Mouse (Mus musculus): ENCODE measurements around the gene Fetub. TPM values are rescaled to one million over a fixed set of nuclear protein-coding genes. Genes with fewer than 3 reads are reported as not detected.

Fetub gene
- polyA plus RNA-seq, 1 experiment from 2014 or later, result not detected

DNA sequence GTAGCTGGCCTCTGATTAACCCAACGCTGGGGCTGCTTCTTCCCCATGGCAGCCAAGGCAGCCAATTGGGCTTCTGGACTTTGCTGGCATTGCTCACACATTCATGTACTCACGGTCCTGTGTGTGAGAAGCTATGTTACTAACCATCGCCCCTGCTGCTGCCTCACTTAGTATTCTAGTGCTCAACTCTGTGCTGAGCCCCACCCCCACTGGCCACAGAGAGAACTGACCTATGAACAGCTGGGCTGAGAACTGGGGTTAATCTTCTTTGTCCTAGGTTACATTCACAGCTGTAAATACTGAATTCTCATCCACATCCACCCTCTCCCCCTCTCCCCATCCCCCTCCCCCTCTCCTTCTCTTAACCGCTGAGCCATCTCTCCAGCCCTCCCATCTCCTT, 29.3 kb upstream of the Fetub start:
- H3K36me3 ChIP-seq, result no peaks in the 10 kb centered on the region
- H3K4me2 ChIP-seq (replicated peaks), result no peak overlapping the region
- no peak for ATAC-seq (ENCODE audit: low FRiP score)
- H3K9me3 ChIP-seq (replicated peaks), result no peaks in the 10 kb centered on the region
- 57% methylated on average over 4 of the region's 4 CpGs for WGBS
- H3K27me3 ChIP-seq, result no peaks in the 10 kb centered on the region
- no peak overlapping the region for H3K4me3 ChIP-seq
- no peak overlapping the region for H3K27ac ChIP-seq
- H3K4me1 ChIP-seq, result no peaks in the 10 kb centered on the region
- H3K9ac ChIP-seq, result no peak overlapping the region

DNA sequence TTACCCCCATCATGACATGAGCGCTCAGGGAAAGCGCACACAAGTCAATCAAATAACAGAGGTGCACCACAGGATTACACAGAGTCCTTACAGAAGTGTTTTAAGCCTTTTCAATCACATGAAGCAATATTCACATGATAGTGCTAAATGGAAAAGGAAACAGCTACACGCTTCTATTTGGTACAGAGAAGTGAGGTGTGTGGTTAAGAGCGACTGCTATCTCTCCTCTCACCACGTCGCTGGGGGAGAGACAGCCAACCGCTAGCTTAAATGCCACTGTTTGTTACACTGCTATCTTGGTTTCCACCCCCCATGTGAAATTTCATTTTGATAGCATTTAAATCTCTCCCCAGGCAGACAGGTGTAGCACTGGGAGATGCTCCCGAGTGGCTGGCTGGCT, 28.4 kb upstream of the Fetub start:
- 92% methylated on average over 8 of the region's 8 CpGs for WGBS
- no peak for ATAC-seq (ENCODE audit: low FRiP score)
- Histone ChIP-seq H3K27ac (no peak overlapping the region), H3K9ac (no peak overlapping the region), H3K4me1 (no peaks in the 10 kb centered on the region), H3K9me3 (replicated peaks) (no peaks in the 10 kb centered on the region), H3K36me3 (no peaks in the 10 kb centered on the region), H3K27me3 (no peaks in the 10 kb centered on the region), H3K4me3 (no peak overlapping the region), H3K4me2 (replicated peaks) (no peak overlapping the region)

DNA sequence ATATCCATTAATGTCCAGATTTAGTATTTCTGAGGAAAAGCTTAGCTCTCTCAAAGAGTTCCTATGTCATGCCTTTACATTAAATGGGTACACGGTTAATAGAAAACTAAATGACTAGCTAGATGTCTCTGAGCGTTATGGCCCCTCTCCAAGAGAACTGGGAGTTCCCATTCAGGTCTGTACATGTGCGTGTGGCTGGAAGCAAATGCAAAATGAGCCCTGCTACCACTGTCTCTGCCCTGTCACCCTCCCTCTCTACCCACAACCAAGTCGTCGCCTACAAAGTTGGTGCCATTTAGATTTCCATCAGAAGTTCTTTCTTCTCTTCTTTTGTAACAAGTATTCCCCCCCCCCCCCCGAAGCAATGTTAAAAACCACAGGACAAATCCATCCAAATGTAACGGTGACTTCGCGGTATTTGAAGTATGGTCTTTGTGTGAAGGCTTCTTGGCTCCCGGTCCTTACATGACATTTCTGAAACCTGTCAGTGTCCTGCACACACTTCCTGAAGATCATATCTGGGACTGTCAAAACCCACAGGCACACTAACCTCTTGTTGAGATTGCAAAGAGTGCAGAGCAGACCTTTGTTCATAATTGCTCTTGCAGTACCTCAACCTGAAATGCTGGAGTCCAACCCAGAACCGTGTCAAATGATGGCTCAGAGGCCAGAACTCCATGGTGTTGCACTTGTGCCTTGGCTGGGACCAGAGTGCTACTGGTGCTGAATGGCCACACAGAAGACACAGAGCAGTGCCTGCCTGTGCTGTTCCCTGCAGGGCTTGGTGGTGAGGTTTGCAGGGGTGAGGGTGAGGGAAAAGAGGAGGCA, 27.2 kb upstream of the Fetub start, which contains the start of gene Ahsg:
TSS of gene Ahsg (plus strand) at position 595 of the 828 bp plus-strand sequence.
- Histone ChIP-seq H3K27ac (no peak within 1 kb of the TSS), H3K27me3 (no peaks in the 10 kb centered on the region), H3K36me3 (no peaks in the 10 kb centered on the region), H3K9ac (no peak within 1 kb of the TSS), H3K4me1 (no peaks in the 10 kb centered on the region), H3K4me3 (no peak within 1 kb of the TSS), H3K4me2 (replicated peaks) (no peak within 1 kb of the TSS), H3K9me3 (replicated peaks) (no peaks in the 10 kb centered on the region)
- WGBS, result 85% methylated on average over 11 of the region's 11 CpGs
- no peak for ATAC-seq (ENCODE audit: low FRiP score)

DNA sequence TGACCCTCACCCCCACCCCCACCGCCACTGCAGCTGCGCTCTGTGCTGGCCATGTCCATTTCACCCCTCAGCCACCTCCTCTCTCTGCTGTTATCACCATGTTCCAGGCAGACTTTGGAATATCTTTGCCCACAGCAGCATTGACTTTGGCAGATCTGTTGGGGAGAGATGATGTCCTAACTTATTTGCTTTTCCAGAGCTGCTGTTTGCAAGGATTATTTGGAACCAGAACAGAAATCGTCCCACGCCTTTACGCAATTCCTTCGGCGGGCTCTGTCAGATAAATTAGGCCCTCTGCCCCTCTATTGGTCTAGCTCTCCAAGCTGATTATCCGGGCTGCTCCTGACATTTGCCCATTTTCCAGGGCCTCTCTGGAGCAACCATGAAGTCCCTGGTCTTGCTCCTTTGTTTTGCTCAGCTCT, 26.4 kb upstream of the Fetub start:
- Histone ChIP-seq H3K4me3 (no peak overlapping the region), H3K27ac (no peak overlapping the region), H3K27me3 (no peaks in the 10 kb centered on the region), H3K9me3 (replicated peaks) (no peaks in the 10 kb centered on the region), H3K4me2 (replicated peaks) (no peak overlapping the region), H3K36me3 (no peaks in the 10 kb centered on the region), H3K4me1 (no peaks in the 10 kb centered on the region), H3K9ac (no peak overlapping the region)
- ATAC-seq (ENCODE audit: low FRiP score), result no peak
- 90% methylated on average over 8 of the region's 8 CpGs for WGBS

DNA sequence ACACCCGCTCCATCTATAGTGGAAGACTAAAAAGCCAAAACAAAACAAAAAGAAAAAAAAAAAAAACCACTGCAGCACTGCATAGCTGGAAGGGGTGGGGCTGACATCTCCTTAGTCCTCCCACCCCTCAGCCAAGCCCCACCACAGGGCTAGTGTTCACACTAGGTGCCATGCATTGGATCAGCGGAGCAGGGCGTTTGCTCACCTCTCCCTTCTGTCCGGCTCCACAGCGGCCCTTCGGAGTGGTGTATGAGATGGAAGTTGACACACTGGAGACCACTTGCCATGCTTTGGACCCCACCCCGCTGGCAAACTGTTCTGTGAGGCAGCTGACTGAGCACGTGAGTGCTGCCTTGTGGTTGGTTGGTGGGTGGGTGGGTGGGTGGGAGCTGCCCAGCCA, 24.0 kb upstream of the Fetub start:
- Histone ChIP-seq H3K4me1 (no peaks in the 10 kb centered on the region), H3K9ac (no peak overlapping the region), H3K27me3 (no peaks in the 10 kb centered on the region), H3K4me3 (no peak overlapping the region), H3K27ac (no peak overlapping the region), H3K4me2 (replicated peaks) (no peak overlapping the region), H3K36me3 (no peaks in the 10 kb centered on the region), H3K9me3 (replicated peaks) (no peaks in the 10 kb centered on the region)
- no peak for ATAC-seq (ENCODE audit: low FRiP score)
- 71% methylated on average over 8 of the region's 8 CpGs for WGBS

DNA sequence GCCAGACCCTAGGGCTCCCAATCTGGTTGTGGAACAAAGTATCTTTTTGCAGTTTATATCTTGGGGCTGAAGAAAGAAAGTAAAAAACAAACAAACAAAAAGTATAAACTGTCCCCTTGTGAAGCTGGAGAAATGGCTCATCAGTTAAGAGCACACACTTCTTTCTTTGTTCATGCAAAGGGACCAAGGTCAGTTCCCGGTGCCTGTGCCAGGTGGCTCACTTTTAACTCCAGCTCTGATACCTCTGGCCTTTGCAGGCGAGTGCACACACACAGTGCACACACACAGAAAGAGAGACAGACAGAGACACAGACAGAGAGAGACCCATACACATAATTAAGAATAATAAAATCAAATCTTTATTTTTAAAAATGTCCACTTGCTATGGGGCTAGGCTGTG, 21.5 kb upstream of the Fetub start:
- no peak overlapping the region for H3K4me3 ChIP-seq
- H3K27me3 ChIP-seq, result no peaks in the 10 kb centered on the region
- H3K4me2 ChIP-seq (replicated peaks), result no peak overlapping the region
- no peak overlapping the region for H3K9ac ChIP-seq
- WGBS, result 75% methylated on average over 2 of the region's 2 CpGs
- ATAC-seq (ENCODE audit: low FRiP score), result no peak
- H3K4me1 ChIP-seq, result no peaks in the 10 kb centered on the region
- H3K36me3 ChIP-seq, result no peaks in the 10 kb centered on the region
- H3K27ac ChIP-seq, result no peak overlapping the region
- H3K9me3 ChIP-seq (replicated peaks), result no peaks in the 10 kb centered on the region

DNA sequence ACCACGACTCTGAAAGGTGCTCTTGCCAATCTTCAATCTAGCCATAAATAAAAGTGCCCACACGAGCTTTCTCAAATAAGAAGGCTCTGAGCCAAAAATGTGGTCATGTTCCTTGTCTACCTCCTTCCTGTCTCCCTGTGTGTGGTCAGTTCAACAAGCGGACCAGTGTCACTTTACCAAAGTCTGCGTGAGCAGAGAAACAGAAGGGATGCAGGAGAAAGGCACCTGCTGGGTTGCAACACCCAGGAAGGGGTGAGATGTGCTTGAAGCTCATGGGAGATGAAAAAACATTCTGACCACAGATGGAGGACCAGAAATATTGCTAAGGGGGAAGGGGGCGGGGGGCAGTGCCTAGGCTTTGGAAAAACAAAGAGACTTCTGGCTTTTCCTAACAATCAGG, 18.8 kb upstream of the Fetub start:
- Histone ChIP-seq H3K27me3 (no peaks in the 10 kb centered on the region), H3K9ac (no peak overlapping the region), H3K4me1 (no peaks in the 10 kb centered on the region), H3K36me3 (no peaks in the 10 kb centered on the region), H3K9me3 (replicated peaks) (no peaks in the 10 kb centered on the region), H3K4me2 (replicated peaks) (no peak overlapping the region), H3K27ac (no peak overlapping the region), H3K4me3 (no peak overlapping the region)
- 50% methylated on average over 5 of the region's 5 CpGs for WGBS
- ATAC-seq (ENCODE audit: low FRiP score), result no peak

DNA sequence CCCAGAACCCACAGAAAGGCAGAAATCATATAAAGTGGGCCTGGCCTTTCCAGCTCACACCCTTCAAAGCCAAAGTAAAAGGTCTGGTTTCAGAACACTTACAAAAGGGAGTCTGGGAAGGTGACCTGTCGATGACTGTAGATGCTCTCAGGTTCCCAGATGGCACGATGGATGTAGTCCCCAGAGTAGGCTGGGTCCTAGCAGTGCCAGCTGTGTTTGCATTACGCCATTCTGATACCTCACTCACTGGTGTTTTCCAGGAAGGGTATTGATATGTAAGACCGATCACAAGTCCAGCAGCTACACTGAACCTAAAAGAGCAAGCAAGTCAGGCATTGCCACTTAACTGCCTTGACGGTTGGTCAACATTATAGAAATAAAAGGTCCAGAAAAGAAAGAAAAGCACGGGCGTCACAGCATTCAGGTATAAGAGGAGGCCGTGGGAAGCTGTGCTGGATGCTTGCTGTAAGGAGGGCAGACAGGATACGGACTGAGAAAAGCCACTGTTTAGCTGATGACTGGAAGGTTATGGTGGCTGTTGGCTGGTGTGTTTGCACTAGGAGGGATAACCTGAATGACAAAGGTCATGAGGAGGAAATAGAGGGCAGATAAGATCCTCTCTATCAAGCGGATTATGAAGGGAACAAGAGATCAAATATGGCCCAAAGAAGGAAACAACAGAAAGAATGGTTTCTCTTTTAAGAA, 18.1 kb upstream of the Fetub start:
- Histone ChIP-seq H3K4me2 (replicated peaks) (no peak overlapping the region), H3K4me1 (no peaks in the 10 kb centered on the region), H3K4me3 (no peak overlapping the region), H3K27ac (no peak overlapping the region), H3K36me3 (no peaks in the 10 kb centered on the region), H3K27me3 (no peaks in the 10 kb centered on the region), H3K9me3 (replicated peaks) (no peaks in the 10 kb centered on the region), H3K9ac (no peak overlapping the region)
- no peak for ATAC-seq (ENCODE audit: low FRiP score)
- 85% methylated on average over 10 of the region's 10 CpGs for WGBS

DNA sequence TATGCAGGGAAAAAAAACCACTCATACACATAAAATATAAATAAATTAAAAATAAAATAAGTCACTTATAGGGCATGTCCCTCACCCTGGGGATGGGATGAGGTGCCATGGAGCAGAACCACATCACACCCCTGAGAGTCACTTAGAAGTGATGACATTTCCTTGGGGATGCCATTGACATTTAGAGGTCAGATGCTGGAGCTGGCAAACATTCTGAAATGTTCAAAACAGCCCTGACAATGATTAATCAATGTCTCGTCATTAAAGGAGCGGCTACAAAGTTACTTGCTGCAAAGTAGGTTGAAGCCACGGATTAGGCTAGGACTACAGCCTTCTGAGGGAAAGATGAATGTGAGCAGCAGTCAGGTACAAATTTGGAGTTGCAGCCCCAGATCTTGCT, 16.8 kb upstream of the Fetub start:
- H3K4me3 ChIP-seq, result no peak overlapping the region

DNA sequence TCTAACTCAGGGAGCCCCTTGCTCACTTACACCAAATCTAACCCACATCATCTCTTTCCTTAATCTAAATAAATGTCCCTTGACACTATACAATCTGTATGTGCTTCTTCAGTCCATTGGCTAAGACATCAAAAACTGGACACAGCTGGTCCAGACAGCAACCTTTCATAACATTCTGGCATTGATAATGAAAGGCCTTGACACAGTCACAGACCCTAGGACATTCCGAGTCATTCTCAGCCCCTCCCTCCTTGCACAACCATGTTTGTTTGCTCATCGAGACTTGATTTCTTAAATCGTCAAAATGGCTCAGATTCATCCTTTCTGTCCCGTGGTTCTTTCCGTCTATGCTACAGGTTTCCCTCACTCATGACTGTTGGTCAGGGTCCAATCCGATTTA, 8.8 kb upstream of the Fetub start:
- H3K4me3 ChIP-seq, result no peak overlapping the region
- H3K9me3 ChIP-seq (replicated peaks), result no peaks in the 10 kb centered on the region
- H3K27ac ChIP-seq, result no peak overlapping the region
- no peaks in the 10 kb centered on the region for H3K27me3 ChIP-seq
- no peak overlapping the region for H3K4me2 ChIP-seq (replicated peaks)
- 90% methylated on average over 6 of the region's 6 CpGs for WGBS
- ATAC-seq (ENCODE audit: low FRiP score), result no peak
- no peaks in the 10 kb centered on the region for H3K36me3 ChIP-seq
- H3K9ac ChIP-seq, result no peak overlapping the region
- H3K4me1 ChIP-seq, result no peaks in the 10 kb centered on the region

More for the DNA sequence above, 16.8 kb upstream of the Fetub start:
- no peaks in the 10 kb centered on the region for H3K27me3 ChIP-seq
- no peak overlapping the region for H3K9ac ChIP-seq
- no peak for ATAC-seq (ENCODE audit: low FRiP score)
- H3K9me3 ChIP-seq (replicated peaks), result no peaks in the 10 kb centered on the region
- no peaks in the 10 kb centered on the region for H3K36me3 ChIP-seq
- no peak overlapping the region for H3K4me2 ChIP-seq (replicated peaks)
- no peak overlapping the region for H3K27ac ChIP-seq
- H3K4me1 ChIP-seq, result no peaks in the 10 kb centered on the region
- WGBS, result 75% methylated on average over 3 of the region's 3 CpGs

DNA sequence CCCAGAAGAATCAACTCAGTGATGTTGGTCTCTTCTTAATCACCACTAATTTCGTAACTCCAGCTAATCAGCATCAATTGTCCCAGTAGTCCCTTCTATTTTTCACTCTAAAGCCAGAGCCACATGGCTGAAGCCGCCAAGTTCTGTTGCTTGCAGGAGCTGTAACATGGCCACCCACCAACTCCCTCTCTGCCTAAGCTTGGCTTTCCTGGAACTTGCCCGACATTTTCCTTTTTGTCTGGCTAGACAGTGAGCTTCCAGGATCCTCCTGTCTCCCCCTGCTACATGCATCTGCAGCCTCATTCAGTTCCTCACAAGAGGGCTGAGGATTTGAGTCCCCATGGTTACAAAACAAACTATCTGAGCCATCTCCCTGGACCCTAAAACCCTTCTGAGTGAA, 6.1 kb upstream of the Fetub start:
- Histone ChIP-seq H3K4me3 (no peak overlapping the region), H3K4me1 (no peaks in the 10 kb centered on the region), H3K9ac (no peak overlapping the region), H3K27me3 (no peaks in the 10 kb centered on the region), H3K36me3 (no peaks in the 10 kb centered on the region), H3K9me3 (replicated peaks) (no peaks in the 10 kb centered on the region; the same call in 1 of the 2 replicates), H3K27ac (no peak overlapping the region), H3K4me2 (replicated peaks) (no peak overlapping the region)
- WGBS, result 76% methylated on average over 3 of the region's 3 CpGs
- ATAC-seq (ENCODE audit: low FRiP score), result no peak

DNA sequence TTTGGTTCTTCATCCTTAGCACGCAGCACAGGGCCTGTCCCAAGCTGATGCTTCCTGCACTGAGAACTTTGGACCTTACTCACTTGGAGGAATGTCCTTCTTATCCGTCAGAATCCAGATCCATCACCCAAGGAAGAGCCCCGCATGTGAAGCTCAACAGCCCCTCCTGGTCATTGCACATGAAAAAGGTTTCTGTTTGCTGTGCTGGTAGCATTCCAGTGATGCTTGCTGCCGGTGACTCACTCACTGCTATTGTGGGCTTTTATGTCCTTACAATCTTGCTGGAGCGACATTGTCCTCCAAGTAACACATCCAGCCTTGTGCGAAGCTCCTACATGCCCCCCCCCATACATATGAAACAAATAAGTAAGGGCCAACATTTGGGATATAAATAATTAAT, 5.2 kb upstream of the Fetub start:
- ATAC-seq (ENCODE audit: low FRiP score), result no peak
- Histone ChIP-seq H3K9ac (no peak overlapping the region), H3K36me3 (no peaks in the 10 kb centered on the region), H3K27me3 (no peaks in the 10 kb centered on the region), H3K27ac (no peak overlapping the region), H3K4me2 (replicated peaks) (no peak overlapping the region), H3K9me3 (replicated peaks) (no peaks in the 10 kb centered on the region; the same call in 1 of the 2 replicates), H3K4me1 (no peaks in the 10 kb centered on the region), H3K4me3 (no peak overlapping the region)
- 82% methylated on average over 6 of the region's 6 CpGs for WGBS

DNA sequence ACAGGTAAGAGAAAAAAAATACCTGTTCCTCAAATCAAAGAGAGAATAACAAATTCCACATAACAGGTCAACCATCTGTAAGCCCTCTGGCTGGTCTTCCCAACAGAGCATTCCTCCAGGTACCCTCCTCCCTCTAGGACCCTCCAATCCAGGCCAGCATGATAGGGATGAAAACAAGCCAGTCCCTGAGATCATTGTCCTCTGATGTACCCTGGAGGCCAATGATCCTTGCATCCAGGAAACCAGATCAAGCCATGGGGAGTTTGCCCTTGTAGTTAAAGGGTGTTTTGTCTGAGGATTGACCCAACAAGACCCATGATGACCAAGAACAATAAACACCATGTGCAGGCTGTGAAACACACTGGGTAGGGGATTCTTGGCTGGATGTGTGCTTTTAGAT, 3.9 kb upstream of the Fetub start:
- no peak overlapping the region for H3K4me3 ChIP-seq
- no peaks in the 10 kb centered on the region for H3K36me3 ChIP-seq
- no peak for ATAC-seq (ENCODE audit: low FRiP score)
- no peak overlapping the region for H3K4me2 ChIP-seq (replicated peaks)
- H3K27me3 ChIP-seq, result no peaks in the 10 kb centered on the region
- H3K4me1 ChIP-seq, result no peaks in the 10 kb centered on the region
- no peaks in the 10 kb centered on the region; the same call in 1 of the 2 replicates for H3K9me3 ChIP-seq (replicated peaks)
- no peak overlapping the region for H3K9ac ChIP-seq
- H3K27ac ChIP-seq, result no peak overlapping the region
